Mouse (Mus musculus): ENCODE data around the gene Brd1.
"Not testable (repeated sequence)": the region's sequence is repeated elsewhere in the genome, so short reads cannot be mapped to it uniquely, and the experiment has no call there.

The Brd1 gene

GRCm38 (mm10) chr15:88733834-88734571, at the start of gene Brd1:
TSS of gene Brd1 (minus strand) at chr15:88734233.
- peak; percentile 90 for DNase-seq

GRCm38 (mm10) chr15:88774630-88775029, 40.6 kb upstream of the Brd1 start:
- not testable (repeated sequence) for DNase-seq

DNA sequence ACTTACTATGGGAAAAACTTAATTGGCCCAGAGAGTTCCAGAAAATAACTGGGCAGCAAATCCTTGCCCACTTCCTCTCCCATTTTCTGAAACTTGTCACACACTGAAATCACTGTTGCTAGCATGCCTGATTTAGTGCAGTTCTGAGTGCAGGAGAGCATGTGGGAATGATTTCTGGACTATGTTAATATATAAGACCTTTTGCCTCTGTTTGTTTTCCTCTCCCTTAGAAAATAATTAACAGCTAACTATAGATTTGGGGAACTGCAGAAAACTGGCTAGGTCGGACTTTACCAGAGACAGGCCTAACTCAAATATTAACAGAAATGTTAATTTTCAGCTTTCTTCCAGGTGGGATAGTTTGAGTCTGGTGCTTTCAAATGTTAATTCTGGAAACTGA, 34.5 kb upstream of the Brd1 start:
- DNase-seq: no peak

GRCm38 (mm10) chr15:88766139-88766538, 32.1 kb upstream of the Brd1 start:
- DNase-seq: peak; percentile 34

DNA sequence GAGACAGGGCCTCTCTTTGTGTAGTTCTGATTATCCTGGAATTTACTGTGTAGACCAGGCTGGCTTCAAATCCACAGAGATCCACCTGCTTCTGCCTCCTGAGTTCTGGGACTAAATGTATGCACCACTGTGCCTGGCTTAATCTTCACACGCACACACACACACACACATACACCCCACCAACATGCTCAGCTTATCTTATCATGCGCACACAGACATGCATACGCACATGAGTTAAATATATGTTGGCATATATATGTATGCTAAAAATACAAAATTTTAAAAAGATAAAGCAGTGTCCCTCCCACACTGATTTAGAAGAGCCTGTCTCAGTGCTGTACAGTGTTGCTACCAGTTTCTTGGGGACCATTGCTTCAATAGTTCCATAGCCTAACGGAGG, 27.5 kb upstream of the Brd1 start:
- no peak for DNase-seq

DNA sequence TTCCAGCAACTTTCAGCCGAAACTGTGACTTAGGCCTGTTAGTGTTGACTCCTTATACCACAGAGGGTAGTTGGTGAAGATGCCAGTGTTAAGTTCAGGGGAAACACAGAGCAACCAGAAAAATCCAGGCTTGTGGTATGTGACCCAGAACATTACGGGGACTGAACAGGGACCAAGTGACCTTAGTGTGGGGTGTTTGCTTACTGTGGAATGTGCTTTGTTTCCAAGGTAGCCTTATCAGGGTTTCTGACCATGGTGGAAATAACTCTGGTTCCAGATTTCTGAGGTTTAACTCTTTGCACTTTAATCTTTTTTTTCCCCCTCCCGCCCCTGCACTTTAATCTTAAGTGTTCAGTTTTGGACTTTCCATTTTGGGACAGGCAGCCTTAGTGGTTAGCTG, 24.0 kb upstream of the Brd1 start:
- no peak for DNase-seq

- no peak for DNase-seq
Measured at GRCm38 (mm10) chr15:88755761-88756160, 21.7 kb upstream of the Brd1 start.

- peak; percentile 33 for DNase-seq
Measured at GRCm38 (mm10) chr15:88754896-88755295, 20.9 kb upstream of the Brd1 start.

DNA sequence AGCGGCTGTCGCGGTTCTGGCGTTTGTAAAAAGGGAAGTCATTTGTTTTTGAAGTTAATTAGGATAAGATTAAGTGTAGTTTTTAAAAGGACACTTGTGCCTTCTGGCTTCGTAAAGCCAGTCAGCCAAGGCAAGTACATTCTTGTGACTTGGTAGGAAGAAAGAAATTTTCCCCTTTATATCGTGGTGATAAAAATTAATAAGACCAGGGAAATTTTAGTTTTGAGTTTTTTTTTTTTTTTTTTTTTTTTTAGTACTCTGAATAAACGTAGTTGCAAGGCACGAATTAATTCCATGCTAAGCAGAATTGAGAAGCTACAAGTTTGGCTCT, 18.3 kb upstream of the Brd1 start:
- DNase-seq: no peak

DNA sequence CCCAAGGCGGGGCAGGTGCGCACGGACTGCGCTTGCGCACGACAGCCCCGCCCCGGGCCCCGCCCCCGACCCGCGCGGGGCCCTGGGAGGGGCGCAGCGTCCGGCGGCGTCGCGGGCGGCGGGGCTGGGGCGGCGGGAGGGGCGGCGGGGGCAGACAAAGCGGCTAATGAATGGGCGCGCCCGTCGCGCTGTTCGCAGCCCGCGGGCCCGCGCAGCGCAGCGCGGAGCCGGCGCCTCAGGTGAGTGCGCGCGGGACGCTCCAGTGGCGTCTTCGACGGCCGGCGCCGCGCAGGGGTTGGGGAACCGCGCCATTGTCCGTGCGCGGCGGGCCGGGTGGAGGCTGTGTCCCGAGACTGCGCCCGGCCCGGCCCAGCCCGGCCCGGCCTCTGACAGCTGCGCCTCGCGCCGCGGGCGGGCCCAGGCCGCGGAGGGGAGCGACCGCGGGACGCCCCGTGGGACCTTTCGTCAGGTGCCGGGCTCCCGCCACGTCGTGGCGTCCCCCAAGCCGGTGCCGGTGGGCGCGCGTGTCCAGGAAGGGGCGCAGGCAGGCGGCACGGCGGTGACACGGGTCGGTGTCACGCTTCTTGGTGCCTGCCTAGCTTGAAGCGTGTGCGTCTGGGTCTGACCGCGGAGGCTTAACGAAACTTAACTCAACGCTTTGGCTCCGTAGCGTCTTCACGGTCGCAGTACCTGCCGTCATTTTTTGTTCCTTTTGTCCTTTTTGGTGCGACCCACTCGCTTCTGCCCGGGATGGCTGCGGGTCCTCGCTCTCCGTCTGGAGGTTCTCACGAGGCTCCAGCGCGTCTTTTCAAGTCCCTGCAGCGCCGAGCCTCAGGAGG, 17.8 kb upstream of the Brd1 start, which contains the start of gene Zbed4:
Zbed4 (plus strand) TSS at position 97 of the 839 bp plus-strand sequence.
- peak; percentile 75 for DNase-seq

DNA sequence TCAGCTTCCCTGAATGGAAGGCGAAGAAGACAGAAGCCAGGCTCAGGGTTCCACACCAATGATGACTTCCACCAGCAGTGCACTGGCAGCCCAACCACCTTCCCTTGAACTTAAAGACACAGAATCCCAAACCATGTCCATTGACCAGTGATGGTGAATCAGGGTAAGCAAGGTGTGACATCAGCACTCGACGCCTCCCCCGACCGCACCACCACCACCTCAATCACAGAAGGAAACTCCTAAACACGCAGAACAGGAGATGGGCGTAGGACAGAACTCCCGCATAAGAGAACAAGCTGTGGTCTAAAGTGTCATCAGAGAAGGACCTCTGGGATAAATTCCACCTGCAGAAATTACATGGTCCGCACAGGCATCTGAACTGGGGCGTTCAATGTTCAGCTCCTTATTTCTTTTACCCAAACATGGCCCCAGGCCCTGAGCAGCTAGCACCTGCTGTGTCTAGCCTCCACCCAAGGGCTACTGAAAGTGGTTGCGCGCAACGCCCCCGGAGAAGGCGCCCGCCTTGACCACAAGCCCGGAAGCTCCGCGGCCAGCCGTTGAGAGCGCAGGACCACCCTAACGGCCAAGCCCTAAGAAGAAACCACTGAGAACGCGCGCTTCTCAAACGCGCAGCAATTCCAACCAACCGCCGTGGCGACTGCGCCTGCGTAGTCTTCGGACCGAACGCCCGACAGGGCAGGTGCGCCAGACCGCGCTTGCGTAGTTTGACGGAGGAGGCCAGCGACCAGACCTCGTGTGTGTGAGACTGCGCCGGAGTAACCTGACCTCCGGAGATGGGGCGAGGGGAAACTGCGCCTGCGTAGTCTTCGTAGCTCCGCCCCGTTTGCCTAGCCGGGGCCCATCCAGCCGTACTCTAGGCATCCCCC, 16.9 kb upstream of the Brd1 start:
- DNase-seq: peak; percentile 98

GRCm38 (mm10) chr15:88750032-88750431, 16.0 kb upstream of the Brd1 start:
- no peak for DNase-seq

DNA sequence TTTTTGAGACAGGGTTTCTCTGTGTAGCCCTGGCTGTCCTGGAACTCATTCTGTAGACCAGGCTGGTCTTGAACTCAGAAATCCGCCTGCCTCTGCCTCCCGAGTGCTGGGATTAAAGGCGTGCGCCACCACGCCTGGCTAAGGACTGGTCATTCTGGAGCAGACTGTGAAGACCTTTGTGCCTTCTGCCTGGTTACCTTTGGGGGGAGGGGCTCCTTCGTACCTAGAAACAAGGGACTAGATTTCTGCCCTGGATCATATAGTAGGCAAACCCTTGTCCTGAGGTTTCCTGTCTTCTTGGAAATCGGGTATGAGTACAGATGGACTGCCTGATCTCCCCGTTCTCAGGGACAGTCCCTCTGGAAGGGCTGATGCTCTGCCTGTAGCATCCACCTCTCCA, 15.6 kb upstream of the Brd1 start:
- DNase-seq: not testable (repeated sequence)

GRCm38 (mm10) chr15:88745926-88746325, 11.9 kb upstream of the Brd1 start:
- DNase-seq: no peak

DNA sequence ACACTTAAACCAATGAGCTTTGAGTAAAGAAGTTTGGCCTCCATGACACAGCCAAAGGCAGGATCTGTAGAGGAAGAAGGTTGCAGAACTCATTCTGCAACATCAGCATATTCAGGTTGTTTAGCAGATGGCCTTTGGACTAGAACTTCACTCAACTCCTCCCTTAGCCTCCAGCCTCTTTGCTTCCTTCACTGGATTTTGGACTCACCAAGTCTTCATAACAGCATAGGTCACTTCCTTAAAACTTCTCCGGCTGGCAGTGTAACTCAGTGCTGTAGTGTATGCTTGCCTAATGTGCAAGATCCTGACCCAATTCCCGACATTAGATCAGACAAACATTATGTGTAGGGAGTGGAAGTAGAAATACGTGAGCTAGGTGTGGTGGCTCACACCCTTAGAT, 11.3 kb upstream of the Brd1 start:
- DNase-seq: no peak

GRCm38 (mm10) chr15:88743371-88743770, 9.3 kb upstream of the Brd1 start:
- DNase-seq: not testable (repeated sequence)

GRCm38 (mm10) chr15:88741366-88741765, 7.3 kb upstream of the Brd1 start:
- DNase-seq: no peak

- DNase-seq: no peak
Measured at GRCm38 (mm10) chr15:88738466-88738865, 4.4 kb upstream of the Brd1 start.

DNA sequence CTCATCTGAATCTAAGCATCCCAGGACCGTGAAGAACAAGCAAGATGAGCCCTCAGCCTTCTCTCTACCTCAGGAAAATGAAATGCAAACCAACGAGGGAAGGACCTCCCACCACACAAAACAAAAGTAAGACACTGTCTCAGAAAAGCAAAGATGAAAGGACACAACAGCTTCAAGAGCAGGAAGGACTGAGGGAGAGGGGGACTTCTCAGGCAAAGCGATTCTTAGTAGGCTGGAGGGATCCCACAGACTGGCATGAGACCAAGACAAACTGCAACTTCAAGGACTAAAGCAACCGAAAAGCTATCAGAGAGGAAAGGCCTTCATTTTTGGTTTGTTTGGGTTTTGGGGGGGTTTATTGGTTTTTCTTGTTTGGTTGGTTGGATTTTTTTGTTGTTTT, 2.1 kb upstream of the Brd1 start:
- no peak for DNase-seq

DNA sequence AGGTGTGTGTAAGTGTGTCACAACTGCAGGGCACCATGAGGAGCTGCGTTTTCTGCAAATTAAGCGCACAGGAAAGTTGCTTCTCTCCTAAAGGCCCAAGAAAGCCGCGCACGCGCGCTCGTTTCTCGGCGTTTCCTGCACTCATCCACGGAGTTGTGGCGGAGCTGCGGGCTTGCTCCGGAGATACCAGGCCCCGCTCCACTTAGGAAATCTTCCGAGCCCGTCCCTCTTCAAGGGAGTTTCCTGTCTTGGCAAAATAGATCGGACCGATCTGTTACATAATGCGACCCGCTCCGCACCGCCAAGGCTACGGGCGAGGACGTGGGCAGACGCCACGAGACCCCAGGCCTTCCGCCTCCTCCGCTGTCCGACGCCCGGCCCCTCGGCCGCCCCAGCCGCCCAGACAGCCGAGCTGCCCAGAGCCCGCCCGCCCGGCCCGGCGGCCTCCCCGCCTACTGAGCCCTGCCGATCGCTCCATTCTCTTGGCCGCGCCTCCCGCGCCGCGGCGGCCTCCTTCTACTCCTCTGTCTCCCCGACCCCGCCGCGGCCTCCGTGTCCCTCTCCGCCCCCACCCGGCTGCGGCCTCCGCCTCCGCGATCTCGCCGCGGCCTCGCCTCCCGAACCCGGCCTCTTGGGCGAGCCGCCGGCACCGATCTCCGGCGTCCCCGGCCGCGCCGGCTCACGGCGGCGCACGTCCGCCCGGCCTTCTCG, 837 bp downstream of the Brd1 start:
- peak; percentile 87 for DNase-seq

DNA sequence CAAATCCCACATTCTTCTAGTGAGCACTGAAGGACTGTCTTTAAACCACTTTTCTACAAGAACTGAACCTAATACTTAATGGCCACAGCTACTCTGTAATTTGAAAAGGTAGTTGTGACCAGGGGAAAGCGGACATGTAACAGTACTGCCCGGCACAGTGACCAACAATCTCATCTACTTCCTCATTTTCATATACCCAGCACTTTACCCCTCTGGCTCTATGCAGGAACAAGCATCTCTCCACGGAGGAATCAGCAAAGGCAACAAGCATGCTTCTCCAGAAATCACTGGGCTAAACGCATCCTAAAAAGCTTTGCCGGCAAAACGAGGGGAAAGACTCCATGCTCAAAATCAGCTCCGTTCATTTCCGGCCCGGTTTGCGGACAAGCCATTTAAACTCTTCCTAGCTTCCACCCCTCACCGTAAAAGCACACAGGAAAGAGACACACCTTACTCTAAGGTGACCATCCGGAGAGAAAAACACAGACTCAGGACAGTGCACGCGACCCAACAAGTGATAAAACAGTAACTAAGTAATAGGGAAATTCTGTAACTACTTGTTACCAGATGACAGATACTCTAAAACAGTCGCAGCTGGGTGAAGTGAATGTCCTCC, 1.5 kb downstream of the Brd1 start:
- DNase-seq: peak; percentile 33

- DNase-seq: no peak
Measured at GRCm38 (mm10) chr15:88730717-88731116, 3.3 kb downstream of the Brd1 start.

Data from thymus, postnatal 4 days (tissue).